Mouse (Mus musculus): ENCODE measurements at regions not wholly inside any gene's neighbourhood (a gene's known extent, or its start where the extent isn't known, plus 50 kb on each side); places are given as distances from the start of the nearest gene placed in this dataset.

- Histone ChIP-seq H3K9me3 (no peaks in the 10 kb centered on the region), H3K27ac (peak overlapping the region; percentile 78), H3K4me1 (peaks cover 7% of the 10 kb centered on the region), H3K36me3 (no peaks in the 10 kb centered on the region), H3K4me3 (no peak overlapping the region), H3K27me3 (ENCODE audit: insufficient read depth, poor library complexity, severe bottlenecking) (no peaks in the 10 kb centered on the region)
- WGBS = 83% methylated on average over 3 of the region's 3 CpGs
- DNase-seq (ENCODE audit: low spot score) = no peak
These were observed 92.0 kb downstream of the S1pr1 start for GRCm38 (mm10) chr3:115622920-115623319.

- Histone ChIP-seq H3K4me1 (peaks cover 7% of the 10 kb centered on the region), H3K4me3 (no peak overlapping the region), H3K36me3 (no peaks in the 10 kb centered on the region), H3K9me3 (no peaks in the 10 kb centered on the region), H3K27ac (peak overlapping the region; percentile 78), H3K27me3 (ENCODE audit: insufficient read depth, poor library complexity, severe bottlenecking) (no peaks in the 10 kb centered on the region)
- no peak for DNase-seq (ENCODE audit: low spot score)
- 39% methylated on average over 2 of the region's 2 CpGs for WGBS
These were observed 92.6 kb downstream of the S1pr1 start for GRCm38 (mm10) chr3:115622300-115622699.

DNA sequence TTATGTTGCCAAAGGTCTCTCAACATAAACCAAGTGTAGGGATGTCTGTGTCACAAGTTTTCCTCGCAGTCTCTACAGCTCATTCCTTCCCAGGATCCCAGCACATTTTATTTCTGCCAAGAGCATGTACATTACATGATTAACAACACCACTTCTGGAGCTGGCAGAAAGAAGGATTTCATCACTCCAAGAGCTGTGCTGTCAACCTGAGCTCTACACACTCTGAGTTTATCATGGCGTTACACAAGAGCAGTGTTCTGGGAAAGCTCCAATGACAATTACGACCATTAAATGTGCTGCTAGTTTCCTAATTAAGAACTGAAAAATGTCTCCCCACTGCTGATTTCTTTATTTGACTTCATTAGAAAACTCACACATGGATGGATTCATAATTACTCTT is 94.9 kb downstream of the S1pr1 start:
- Histone ChIP-seq H3K27me3 (ENCODE audit: insufficient read depth, poor library complexity, severe bottlenecking) (no peaks in the 10 kb centered on the region), H3K36me3 (no peaks in the 10 kb centered on the region), H3K27ac (no peak overlapping the region), H3K4me3 (no peak overlapping the region), H3K4me1 (peaks cover 7% of the 10 kb centered on the region), H3K9me3 (no peaks in the 10 kb centered on the region)
- WGBS = 54% methylated on average over 3 of the region's 3 CpGs
- no peak for DNase-seq (ENCODE audit: low spot score)

GRCm38 (mm10) chr3:115615994-115616598 is 98.8 kb downstream of the S1pr1 start:
- no peaks in the 10 kb centered on the region for H3K36me3 ChIP-seq
- WGBS = 28% methylated on average over 7 of the region's 7 CpGs
- H3K27ac ChIP-seq = no peak overlapping the region
- H3K27me3 ChIP-seq (ENCODE audit: insufficient read depth, poor library complexity, severe bottlenecking) = no peaks in the 10 kb centered on the region
- no peak for DNase-seq (ENCODE audit: low spot score)
- no peaks in the 10 kb centered on the region for H3K9me3 ChIP-seq
- H3K4me3 ChIP-seq = no peak overlapping the region
- H3K4me1 ChIP-seq = no peaks in the 10 kb centered on the region

GRCm38 (mm10) chr3:115612859-115613258 is 102.0 kb downstream of the S1pr1 start:
- no peaks in the 10 kb centered on the region for H3K27me3 ChIP-seq (ENCODE audit: insufficient read depth, poor library complexity, severe bottlenecking)
- H3K4me3 ChIP-seq = no peak overlapping the region
- H3K4me1 ChIP-seq = no peaks in the 10 kb centered on the region
- WGBS = 80% methylated on average over 6 of the region's 6 CpGs
- H3K36me3 ChIP-seq = no peaks in the 10 kb centered on the region
- no peaks in the 10 kb centered on the region for H3K9me3 ChIP-seq
- DNase-seq (ENCODE audit: low spot score) = no peak
- no peak overlapping the region for H3K27ac ChIP-seq

DNA sequence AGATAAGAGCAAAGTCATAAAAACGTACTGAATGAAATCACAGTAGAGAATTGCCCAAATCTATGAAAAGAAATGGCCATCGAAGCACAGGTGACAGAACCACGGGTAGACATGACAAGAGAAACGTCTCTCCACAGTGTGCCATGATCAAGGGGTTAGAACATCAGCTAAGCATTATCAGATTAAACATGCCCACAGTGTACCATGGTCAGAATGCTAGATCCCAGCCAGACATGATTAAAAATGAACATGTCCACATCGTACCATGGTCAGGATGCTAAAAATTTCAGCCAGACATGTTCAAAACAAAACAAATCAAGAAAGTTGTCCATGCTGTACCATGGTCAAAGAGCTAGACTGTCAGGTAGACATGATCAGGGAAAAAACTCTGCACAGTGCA is 106.8 kb downstream of the S1pr1 start:
- no peaks in the 10 kb centered on the region for H3K4me1 ChIP-seq
- WGBS = 80% methylated on average over 5 of the region's 5 CpGs
- no peak for DNase-seq (ENCODE audit: low spot score)
- H3K4me3 ChIP-seq = no peak overlapping the region
- no peak overlapping the region for H3K27ac ChIP-seq
- H3K36me3 ChIP-seq = no peaks in the 10 kb centered on the region
- no peaks in the 10 kb centered on the region for H3K27me3 ChIP-seq (ENCODE audit: insufficient read depth, poor library complexity, severe bottlenecking)
- no peaks in the 10 kb centered on the region for H3K9me3 ChIP-seq

GRCm38 (mm10) chr3:115604734-115605279 is 110.1 kb downstream of the S1pr1 start:
- Histone ChIP-seq H3K9me3 (no peaks in the 10 kb centered on the region), H3K4me3 (no peak overlapping the region), H3K36me3 (no peaks in the 10 kb centered on the region), H3K4me1 (no peaks in the 10 kb centered on the region), H3K27me3 (ENCODE audit: insufficient read depth, poor library complexity, severe bottlenecking) (no peaks in the 10 kb centered on the region), H3K27ac (no peak overlapping the region)
- 68% methylated on average over 5 of the region's 5 CpGs for WGBS
- DNase-seq (ENCODE audit: low spot score) = no peak

DNA sequence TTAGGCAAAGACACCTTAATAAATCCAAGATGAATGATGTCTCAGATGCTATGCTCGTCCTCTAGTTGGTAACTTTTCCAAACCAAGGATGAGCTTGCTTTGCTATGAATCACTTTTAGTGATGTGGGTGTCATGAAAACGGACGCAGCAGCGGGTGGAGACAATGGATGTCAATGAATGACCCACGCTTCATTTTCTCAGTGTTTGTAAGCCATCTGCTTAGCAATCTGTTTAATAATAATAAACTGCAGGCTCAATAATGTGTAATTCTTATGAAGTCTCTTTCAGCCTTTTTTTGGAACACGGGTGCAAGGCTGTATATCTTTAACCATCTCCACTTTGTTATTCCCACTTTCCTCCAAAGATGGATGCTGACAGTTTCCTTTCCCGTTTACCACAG is 110.6 kb downstream of the S1pr1 start:
- DNase-seq (ENCODE audit: low spot score) = no peak
- Histone ChIP-seq H3K27me3 (ENCODE audit: insufficient read depth, poor library complexity, severe bottlenecking) (no peaks in the 10 kb centered on the region), H3K4me1 (no peaks in the 10 kb centered on the region), H3K9me3 (no peaks in the 10 kb centered on the region), H3K4me3 (no peak overlapping the region), H3K36me3 (no peaks in the 10 kb centered on the region), H3K27ac (no peak overlapping the region)
- WGBS = 76% methylated on average over 7 of the region's 7 CpGs

GRCm38 (mm10) chr3:115603803-115604202 is 111.1 kb downstream of the S1pr1 start:
- Histone ChIP-seq H3K27me3 (ENCODE audit: insufficient read depth, poor library complexity, severe bottlenecking) (no peaks in the 10 kb centered on the region), H3K4me1 (no peaks in the 10 kb centered on the region), H3K36me3 (no peaks in the 10 kb centered on the region), H3K9me3 (no peaks in the 10 kb centered on the region), H3K27ac (no peak overlapping the region), H3K4me3 (no peak overlapping the region)
- DNase-seq (ENCODE audit: low spot score) = no peak
- WGBS = 74% methylated on average over 3 of the region's 3 CpGs

DNA sequence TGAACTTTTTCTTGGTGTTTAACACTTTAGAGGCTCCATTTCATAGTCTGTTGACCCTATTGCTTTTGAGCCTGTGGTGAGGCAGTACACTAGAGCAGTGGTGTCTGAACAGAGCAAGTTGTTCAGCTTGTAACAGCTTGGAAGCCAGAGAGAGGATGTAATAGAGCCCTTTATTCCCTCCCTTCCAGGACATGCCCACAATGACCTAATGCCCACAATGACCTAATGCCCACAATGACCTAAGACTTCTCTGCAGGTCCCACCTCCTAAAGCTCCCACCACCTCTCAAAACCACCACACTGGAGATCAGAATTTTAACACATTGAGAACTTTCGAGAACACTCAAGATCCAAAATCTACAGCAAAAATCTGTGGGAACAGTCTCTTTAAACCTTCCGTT is 115.6 kb downstream of the S1pr1 start:
- H3K27ac ChIP-seq = no peak overlapping the region
- WGBS = 87% methylated on average over 2 of the region's 2 CpGs
- H3K27me3 ChIP-seq (ENCODE audit: insufficient read depth, poor library complexity, severe bottlenecking) = no peaks in the 10 kb centered on the region
- DNase-seq (ENCODE audit: low spot score) = no peak
- H3K9me3 ChIP-seq = no peaks in the 10 kb centered on the region
- H3K4me1 ChIP-seq = no peaks in the 10 kb centered on the region
- no peak overlapping the region for H3K4me3 ChIP-seq
- H3K36me3 ChIP-seq = no peaks in the 10 kb centered on the region

DNA sequence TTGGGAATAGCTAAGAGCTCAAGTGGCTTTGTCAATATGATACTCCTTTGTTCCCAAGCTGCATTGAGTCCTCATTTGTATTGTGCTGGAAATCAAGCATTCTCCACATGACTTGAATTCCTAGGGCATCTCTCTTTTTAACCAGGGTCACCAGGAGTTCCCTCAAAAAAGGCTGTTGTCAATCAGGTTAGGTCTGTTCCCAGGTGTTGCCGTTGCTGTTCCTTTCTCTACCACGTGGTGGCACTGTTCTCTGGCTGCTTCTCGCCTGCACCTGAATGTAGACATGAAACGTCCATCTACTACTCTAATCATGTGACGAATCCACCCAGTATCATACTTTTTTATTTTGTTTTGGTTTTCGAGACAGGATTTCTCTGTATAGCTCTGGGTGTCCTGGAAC is 118.3 kb downstream of the S1pr1 start:
- no peak overlapping the region for H3K4me3 ChIP-seq
- peak; percentile 82 for DNase-seq (ENCODE audit: low spot score)
- H3K36me3 ChIP-seq = no peaks in the 10 kb centered on the region
- H3K27me3 ChIP-seq (ENCODE audit: insufficient read depth, poor library complexity, severe bottlenecking) = no peaks in the 10 kb centered on the region
- H3K9me3 ChIP-seq = no peaks in the 10 kb centered on the region
- H3K4me1 ChIP-seq = no peaks in the 10 kb centered on the region
- 30% methylated on average over 6 of the region's 6 CpGs for WGBS
- H3K27ac ChIP-seq = no peak overlapping the region

DNA sequence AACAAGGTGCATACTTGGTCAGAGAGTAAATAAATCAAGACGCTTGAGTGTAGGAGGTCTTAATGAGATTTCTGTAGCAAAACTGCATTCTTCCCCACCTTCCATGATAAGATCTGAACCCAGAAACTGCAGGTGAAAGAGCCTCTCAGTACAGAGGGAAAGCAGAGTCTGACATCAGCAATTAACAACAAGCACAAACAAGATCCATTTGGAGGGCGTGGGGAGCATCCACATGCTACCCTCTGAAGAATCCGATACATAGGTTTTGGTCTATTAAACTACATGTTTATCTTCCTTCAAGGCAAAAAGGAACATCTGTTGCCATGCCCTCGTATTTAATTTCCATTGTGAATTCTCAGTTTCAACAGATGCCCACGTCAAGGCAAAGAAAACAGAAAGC is 124.2 kb downstream of the S1pr1 start:
- DNase-seq (ENCODE audit: low spot score) = no peak
- Histone ChIP-seq H3K4me1 (no peaks in the 10 kb centered on the region), H3K9me3 (no peaks in the 10 kb centered on the region), H3K36me3 (no peaks in the 10 kb centered on the region), H3K4me3 (no peak overlapping the region), H3K27ac (no peak overlapping the region), H3K27me3 (ENCODE audit: insufficient read depth, poor library complexity, severe bottlenecking) (no peaks in the 10 kb centered on the region)
- 81% methylated on average over 5 of the region's 5 CpGs for WGBS

- 76% methylated on average over 2 of the region's 2 CpGs for WGBS
- no peak overlapping the region for H3K27ac ChIP-seq
- no peak overlapping the region for H3K4me3 ChIP-seq
- H3K4me1 ChIP-seq = no peaks in the 10 kb centered on the region
- no peaks in the 10 kb centered on the region for H3K9me3 ChIP-seq
- no peak for DNase-seq (ENCODE audit: low spot score)
- H3K36me3 ChIP-seq = no peaks in the 10 kb centered on the region
- H3K27me3 ChIP-seq (ENCODE audit: insufficient read depth, poor library complexity, severe bottlenecking) = no peaks in the 10 kb centered on the region
These were observed 126.3 kb downstream of the S1pr1 start for GRCm38 (mm10) chr3:115588585-115588984.

Data from heart, embryonic 10.5 days (tissue).